Mouse (Mus musculus) forelimb bud, embryonic 11.5 days (tissue): ENCODE results near the gene Kncn.
A peak's percentile ranks its signal among the peaks of the same experiment; 100 is the strongest.

Experiments
- DNase-seq: peaks from one replicate; pipeline ENCODE4 v3.0.0-alpha.2; 2012; ENCODE audit warnings: low read depth, low spot score

Gene Kncn

GRCm38 (mm10) chr4:115878828-115879227, 5.4 kb upstream of the Kncn start:
- DNase-seq = no peak

- DNase-seq = no peak
Observed at GRCm38 (mm10) chr4:115881183-115881582, 3.0 kb upstream of the Kncn start.

GRCm38 (mm10) chr4:115882195-115882594, 2.0 kb upstream of the Kncn start:
- no peak for DNase-seq

DNA sequence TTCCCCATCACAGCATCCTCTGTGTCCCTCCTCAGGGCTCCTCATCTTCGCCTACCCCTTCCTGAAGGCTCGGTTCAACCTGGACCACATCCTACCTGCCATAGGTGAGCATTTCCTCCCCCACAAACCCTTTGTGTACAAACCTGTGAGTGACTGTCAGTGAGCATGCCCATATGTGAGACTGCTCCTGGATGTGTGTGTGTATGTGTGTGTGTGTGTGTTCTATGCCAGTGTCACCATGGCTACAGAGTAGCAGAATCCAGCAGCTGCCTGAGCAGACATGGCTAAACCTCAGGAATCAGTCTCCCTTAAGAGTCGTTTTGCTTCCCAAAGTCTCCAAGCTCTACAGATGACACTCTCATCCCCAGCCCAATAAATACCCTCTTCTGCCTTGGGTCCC, 1.6 kb downstream of the Kncn start:
- no peak for DNase-seq

GRCm38 (mm10) chr4:115886875-115887274, 2.7 kb downstream of the Kncn start:
- DNase-seq = no peak

DNA sequence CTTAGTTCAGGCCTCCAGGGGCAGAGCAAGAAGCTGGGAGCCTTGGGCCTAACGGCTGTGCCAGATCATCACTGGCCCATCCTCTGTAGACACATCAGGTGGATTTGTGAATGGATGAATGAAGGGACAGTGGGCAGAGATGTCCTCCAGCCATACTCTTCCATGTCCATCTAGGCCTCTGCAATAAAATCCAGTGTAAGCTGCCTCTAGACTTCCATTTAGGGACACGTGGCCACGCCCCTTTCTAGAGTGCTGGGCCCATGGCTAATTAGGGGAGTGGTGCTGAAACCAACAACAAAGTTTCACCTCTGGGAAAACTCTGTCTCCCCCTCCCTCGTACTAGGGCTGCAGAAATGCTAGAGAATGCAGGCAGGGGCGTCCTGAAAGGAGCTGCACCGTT, 5.9 kb downstream of the Kncn start:
- no peak for DNase-seq

GRCm38 (mm10) chr4:115890553-115890952, 6.4 kb downstream of the Kncn start, which contains the start of gene 6430628N08Rik:
Gene 6430628N08Rik, plus strand, starts transcription at chr4:115890665.
- no peak for DNase-seq

DNA sequence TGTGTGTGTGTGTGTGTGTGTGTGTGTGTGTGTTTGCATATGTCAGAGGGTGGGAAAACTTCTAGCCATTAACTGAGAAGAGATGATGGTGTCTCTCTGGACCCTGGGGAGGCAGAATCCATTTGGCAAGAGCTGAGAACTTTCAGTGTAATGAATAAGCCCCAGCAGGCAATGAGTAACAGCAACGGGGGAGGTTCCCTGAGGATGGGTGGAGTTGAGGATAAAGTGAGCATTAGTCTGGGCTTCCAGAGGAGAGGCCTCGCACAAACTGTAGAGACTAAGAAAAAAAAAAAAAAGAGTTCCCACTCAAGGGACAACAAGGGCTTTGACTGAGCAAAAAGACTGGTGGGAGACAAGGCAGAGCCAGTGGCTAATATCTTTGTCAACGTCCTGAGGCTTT, 10.1 kb downstream of the Kncn start:
- DNase-seq = no peak

- DNase-seq = no peak
Observed at GRCm38 (mm10) chr4:115897901-115898631, 13.9 kb downstream of the Kncn start.

GRCm38 (mm10) chr4:115902816-115903215, 18.6 kb downstream of the Kncn start:
- DNase-seq = peak; percentile 82

DNA sequence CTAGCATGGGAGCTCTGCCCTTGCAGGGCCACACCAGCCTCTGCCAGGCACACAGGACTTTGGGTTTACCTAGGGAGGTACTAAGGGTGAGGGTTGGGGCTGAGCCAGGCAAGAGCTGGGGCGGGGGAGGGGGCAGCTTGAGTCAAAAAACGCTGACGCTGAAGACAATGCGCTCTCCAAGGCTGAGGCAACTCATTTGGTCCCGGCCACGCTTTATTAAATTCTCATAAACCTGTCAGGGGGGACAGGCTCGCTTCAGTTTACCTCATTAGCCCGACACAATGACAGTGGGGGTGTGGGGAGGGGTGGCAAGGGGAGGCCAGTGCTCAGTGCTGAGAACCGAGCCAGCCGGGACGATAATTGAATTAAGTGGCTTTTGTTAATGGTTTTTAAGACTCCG, 20.2 kb downstream of the Kncn start:
- DNase-seq = peak; percentile 23

DNA sequence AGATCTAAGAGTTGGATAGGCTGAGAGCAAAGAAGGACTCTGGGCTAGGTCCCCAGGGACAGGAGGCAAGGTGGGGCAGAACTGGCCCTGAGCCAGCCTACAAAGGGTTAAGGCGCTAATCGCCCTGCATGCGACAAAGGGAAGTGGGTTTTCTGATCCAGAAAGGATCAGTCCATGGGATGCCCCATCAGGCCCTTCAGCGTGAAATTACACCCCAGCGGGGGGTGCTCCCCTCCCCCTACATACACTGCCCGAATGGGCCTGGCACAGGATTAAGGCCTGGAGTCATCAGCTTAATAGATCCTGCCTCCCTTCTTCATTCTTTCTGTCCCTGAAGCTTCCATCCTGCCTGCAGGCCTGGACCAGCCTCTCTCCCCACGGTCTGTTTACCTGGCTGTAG, 21.5 kb downstream of the Kncn start:
- no peak for DNase-seq

DNA sequence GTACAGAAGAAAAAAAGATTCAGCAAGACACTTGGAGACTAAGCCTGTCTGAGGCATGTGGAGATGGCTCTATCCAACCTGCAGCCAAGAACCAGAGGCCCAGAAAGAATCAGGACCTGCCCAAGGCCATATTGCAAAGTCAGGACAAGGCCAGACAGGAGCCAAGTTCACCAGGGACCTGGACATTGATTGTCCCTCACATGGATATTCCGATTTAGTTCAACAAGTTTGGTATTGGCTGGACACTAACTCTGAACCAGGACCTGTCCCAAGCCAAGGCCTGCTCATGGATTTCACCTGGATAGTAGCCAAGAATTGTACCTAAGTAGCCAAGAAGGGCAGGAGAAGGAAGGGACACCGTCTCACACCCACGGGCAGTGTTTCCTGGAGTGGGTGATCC, 22.6 kb downstream of the Kncn start:
- DNase-seq = no peak

- DNase-seq = no peak
Observed at GRCm38 (mm10) chr4:115907994-115908393, 23.8 kb downstream of the Kncn start.

DNA sequence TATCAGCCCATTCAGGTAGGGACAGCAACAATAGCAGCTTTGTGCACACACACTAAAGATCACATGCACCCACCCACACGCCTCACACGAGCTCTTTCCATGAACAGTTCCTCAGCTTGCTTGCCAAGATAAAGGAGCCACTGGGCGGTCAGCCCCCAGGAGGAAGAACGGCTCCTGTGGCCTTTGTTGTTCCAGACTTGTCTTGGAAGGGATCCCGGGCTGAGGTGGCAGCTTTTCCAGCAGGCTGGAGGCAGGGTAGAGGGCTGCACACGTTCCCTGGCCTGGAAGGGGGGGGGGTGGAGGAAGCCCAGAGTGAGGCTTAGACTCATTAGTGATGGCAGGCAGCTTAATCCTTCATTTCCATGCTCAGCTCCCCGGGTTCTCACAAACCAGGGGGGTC, 24.4 kb downstream of the Kncn start:
- no peak for DNase-seq

- no peak for DNase-seq
Observed at GRCm38 (mm10) chr4:115911586-115911985, 27.4 kb downstream of the Kncn start.

- DNase-seq = no peak
Observed at GRCm38 (mm10) chr4:115919911-115920310, 35.7 kb downstream of the Kncn start.

DNA sequence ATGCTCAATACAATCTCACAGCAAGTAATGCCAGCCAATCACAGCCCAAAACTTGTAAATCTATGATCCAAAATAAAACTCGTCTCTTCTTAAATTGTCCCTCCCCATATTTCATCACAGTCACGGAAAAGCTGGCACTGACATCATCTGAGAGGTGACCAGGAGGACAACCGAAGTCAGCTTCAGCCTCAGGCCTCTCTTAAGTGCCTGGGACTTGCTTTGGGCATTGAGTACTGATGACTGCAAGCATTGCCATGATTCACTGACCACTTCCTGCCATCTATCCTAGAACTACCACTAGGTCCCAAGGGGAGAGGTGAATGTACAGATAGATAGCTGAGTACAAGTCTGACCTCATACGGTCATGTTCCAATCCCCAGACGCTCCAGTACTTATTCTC, 38.5 kb downstream of the Kncn start:
- no peak for DNase-seq

- no peak for DNase-seq
Observed at GRCm38 (mm10) chr4:115923262-115923880, 39.2 kb downstream of the Kncn start.

DNA sequence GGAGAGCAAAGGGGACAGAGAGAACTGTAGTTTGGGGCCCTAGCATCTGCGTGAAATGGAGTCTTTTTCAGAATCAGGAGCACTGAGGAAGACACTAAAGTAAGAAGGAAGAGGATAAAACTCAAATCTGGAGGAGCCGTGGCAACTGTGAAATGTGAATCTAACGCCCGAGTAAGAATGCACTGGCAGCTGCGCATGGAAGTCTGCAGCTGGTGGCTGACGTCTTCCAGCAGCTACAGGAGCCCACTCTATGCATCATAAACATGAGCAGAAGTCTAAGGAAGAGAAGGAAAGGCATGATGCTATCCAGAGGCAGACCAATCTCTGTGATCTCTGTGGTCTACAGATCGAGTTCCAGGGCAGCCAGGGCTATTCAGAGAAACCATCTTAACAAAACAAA, 43.4 kb downstream of the Kncn start:
- DNase-seq = no peak

DNA sequence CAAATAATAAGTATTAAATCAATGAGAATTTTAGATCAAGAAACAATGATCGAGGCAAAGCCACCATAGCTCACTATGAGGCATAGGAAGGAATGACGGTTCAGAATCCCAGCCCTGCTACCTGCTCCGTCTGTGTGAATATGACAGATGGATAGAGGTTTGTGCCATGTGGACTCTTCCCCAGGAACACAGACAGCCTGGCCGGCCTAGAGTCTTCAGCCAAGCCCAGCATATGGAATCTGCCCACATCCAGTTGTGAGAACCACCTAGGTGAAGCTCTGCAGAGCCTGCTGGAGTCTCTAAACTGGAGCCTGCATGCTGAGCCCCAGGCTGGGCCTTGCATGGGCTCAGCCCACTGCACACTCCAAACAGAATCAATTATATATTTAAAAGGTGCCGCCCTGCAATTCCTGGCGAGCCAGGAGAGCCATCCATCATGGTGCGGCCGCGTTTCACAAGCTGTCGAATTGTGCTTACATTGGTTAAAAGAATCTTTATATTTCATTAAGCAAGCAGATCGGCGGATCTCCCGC, 47.4 kb downstream of the Kncn start:
- no peak for DNase-seq

DNA sequence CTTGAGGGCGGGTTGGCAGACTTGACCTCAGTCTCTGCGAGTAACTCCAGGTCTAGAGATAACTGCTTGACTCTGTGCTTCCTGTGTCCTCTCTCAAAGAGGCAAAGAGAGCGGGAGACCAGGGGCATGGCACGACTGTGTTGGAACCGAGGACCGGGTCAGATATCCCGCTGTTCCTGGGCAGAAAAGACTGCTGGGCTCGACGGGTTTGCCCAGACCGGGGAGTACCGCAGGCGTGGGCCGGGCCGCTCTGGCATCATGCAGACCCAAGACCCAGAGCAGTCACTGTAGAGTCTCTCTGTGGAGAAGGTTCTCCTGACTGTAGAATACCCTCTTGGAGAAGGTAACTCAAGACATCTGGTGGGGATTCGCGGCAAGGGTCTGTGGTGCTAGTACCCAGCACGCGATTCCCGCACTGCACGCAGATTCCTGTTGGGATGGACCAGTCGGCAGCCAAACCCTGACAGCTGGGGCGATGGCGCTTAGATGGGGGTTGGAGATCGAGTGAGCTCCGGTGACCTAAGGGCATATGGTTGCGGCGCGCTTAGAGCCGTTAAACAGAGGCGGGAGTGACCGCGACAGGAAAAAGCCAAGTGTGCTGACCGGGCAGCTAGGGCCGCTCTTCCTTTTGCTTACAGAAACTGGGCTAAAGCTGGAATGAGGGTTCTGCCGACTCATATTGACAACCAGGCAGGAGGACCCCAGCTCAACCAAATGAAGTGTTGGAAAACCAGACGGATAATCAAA, 51.8 kb downstream of the Kncn start:
- DNase-seq = peak; percentile 33
